Mouse (Mus musculus) ES-Bruce4 (cell line): ENCODE measurements around the gene Psmd7.

Experiments
- CTCF ChIP-seq: IDR thresholded peaks from one replicate; pipeline ENCODE4 v1.8.1; 2011; ENCODE audit warnings: low read depth, low read length
- POLR2A ChIP-seq: IDR thresholded peaks from one replicate; pipeline ENCODE4 v1.8.1; 2011; ENCODE audit warnings: low read length; ENCODE audit not compliant: insufficient read depth

DNA sequence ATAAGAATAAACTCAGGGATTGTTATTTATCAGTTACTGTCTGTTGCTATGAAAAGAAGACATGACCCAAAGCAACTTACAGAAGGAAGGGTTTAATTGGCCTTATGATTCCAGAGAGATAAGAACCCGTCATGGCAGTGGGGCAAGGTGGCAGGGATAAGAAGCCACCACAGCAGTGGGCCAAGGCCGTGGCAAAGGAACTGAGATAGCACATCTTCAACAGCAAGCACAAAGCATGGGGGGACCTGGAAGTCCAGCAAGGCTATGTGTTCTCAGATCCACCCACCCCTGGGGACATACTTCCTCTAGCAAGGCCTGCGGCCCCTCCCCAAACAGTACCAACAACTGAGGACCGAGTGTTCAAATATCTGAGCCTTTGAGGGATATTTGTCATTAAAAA is 10.6 kb downstream of the Psmd7 start:
- TF ChIP-seq CTCF: no peak
- TF ChIP-seq POLR2A: no peak
